Mouse (Mus musculus) kidney, postnatal 25 days (tissue): ENCODE measurements around the gene Hemgn.

ENCODE experiments used
- DNase-seq, 2 experiments: peaks; one replicate each; pipeline ENCODE4 v3.0.0; 2021; ENCODE audit warnings: mixed read lengths in 2 of 2

The Hemgn gene

GRCm38 (mm10) chr4:46353045-46353444, 60.3 kb downstream of the Hemgn start:
- no peak for DNase-seq

GRCm38 (mm10) chr4:46349530-46349929, 63.8 kb downstream of the Hemgn start:
- DNase-seq = no peak

GRCm38 (mm10) chr4:46348897-46349296, 64.4 kb downstream of the Hemgn start:
- DNase-seq = no peak

GRCm38 (mm10) chr4:46347580-46348515, 65.5 kb downstream of the Hemgn start:
- DNase-seq = no peak

GRCm38 (mm10) chr4:46347141-46347540, 66.2 kb downstream of the Hemgn start:
- no peak for DNase-seq

GRCm38 (mm10) chr4:46346221-46346620, 67.1 kb downstream of the Hemgn start:
- DNase-seq = no peak

GRCm38 (mm10) chr4:46345773-46346100, 67.6 kb downstream of the Hemgn start:
- no peak for DNase-seq

GRCm38 (mm10) chr4:46345056-46345772, 68.1 kb downstream of the Hemgn start:
- DNase-seq = no peak

GRCm38 (mm10) chr4:46344288-46344687, 69.0 kb downstream of the Hemgn start:
- peak in 1 of 2 experiments; percentile 12 for DNase-seq
